ENCODE assay signal across 9 mouse cellular contexts in the genomic region with DNA sequence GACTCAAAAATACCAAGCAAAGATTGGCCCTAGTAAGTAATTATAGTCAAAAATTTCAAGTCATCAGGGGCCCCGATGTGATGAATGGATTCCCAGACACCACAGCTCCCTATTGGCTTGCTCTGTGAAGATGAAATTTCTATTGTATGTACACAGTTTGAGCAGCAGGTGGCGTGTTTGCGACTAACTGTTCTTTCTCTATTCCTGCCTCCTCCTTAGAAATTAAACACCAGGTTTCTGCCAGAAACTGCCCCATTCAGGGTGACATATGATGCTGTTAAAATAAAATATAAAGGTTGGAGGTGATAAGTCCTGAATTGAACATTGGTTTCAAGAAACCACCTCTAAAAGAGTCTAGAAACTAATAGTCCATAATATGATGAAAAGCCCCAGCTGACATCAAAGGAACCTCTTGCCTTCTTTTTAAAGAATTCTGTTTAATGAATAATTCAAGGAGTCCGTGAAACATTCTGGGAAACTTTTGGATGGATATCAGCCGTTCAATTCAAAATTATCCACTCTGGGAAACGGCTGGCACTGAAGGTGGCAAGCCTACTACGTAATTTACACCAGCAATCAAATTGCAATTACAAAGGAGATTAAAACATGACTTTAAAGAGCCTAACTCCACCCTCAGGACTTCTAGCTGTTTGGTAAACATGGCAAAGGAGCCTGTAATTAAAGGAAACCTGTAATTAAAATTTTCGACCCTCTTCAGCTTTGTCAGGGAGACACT.
DNase-seq lines count a peak whose midpoint lies in the region; ATAC-seq and TF ChIP-seq lines count a peak whose summit lies in the region.
"Had no signal": no experiment of that assay in that cellular context is flagged by ENCODE, and none has a peak within 500 bp of the region (broad histone marks: within the 10 kb centered on the region; RNA-seq: fewer than 3 reads in every experiment).

No protein-coding gene starts in this region.

- no peak overlapping the region for H3K27ac ChIP-seq in lung, embryonic 14.5 days (ENCODE audit: low read depth)
- H3K27ac ChIP-seq in forebrain, embryonic 16.5 days (ENCODE audit: low read length): no peak overlapping the region
- peak overlapping the region; percentile 60; the same call in 1 of the 2 replicates for H3K27ac ChIP-seq in left cerebral cortex, adult 2 months

- no peak overlapping the region for H3K4me3 ChIP-seq in lung, embryonic 14.5 days (ENCODE audit: low read depth, low read length)
- no peak overlapping the region for H3K4me3 ChIP-seq in forebrain, embryonic 16.5 days (replicated peaks; ENCODE audit: low read length)
- H3K4me3 ChIP-seq in left cerebral cortex, adult 2 months: no peak overlapping the region
- H3K4me3 ChIP-seq: myocyte had no signal

- peak; percentile 31 for DNase-seq in lung, embryonic 14.5 days
- no peak for DNase-seq in lung, postnatal 14 days
- peak; percentile 45 to 51 for DNase-seq in left cerebral cortex, adult 2 months (ENCODE audit: extremely low spot score in 1 of 2, low spot score in 2 of 2)
- peak; percentile 55 to 57 for DNase-seq in right cerebral cortex, adult 2 months (ENCODE audit: low spot score in 2 of 2)
- no peak for DNase-seq in urinary bladder, postnatal 4 days (ENCODE audit: low spot score in 2 of 2)
- DNase-seq in spleen, postnatal 10 days (ENCODE audit: low spot score in 2 of 2): no peak

- TF ChIP-seq CTCF in lung, embryonic 14.5 days (IDR thresholded peaks at IDR 0.05; ENCODE audit: low read depth): peak; percentile 23; the same call in 1 of the 2 replicates
- peak; percentile 70 for TF ChIP-seq CTCF in left cerebral cortex, adult 2 months (IDR thresholded peaks at IDR 0.05)

- H3K9ac ChIP-seq in lung, embryonic 14.5 days: no peak overlapping the region
- H3K9ac ChIP-seq in forebrain, embryonic 16.5 days (replicated peaks; ENCODE audit: low read depth, low read length): no peak overlapping the region

- H3K27me3 ChIP-seq in lung, embryonic 14.5 days (ENCODE audit: insufficient read depth, low read length): no peaks in the 10 kb centered on the region
- no peaks in the 10 kb centered on the region for H3K27me3 ChIP-seq in forebrain, embryonic 16.5 days (replicated peaks; ENCODE audit: control insufficient read depth, insufficient read depth, low read length)

- WGBS in lung, embryonic 14.5 days: 43% methylated on average over 8 of the region's 8 CpGs
- WGBS in forebrain, embryonic 16.5 days: 6% methylated on average over 8 of the region's 8 CpGs

- no peaks in the 10 kb centered on the region for H3K4me1 ChIP-seq in lung, embryonic 14.5 days (ENCODE audit: insufficient read depth)
- peaks cover 3% of the 10 kb centered on the region; the same call in 1 of the 2 replicates for H3K4me1 ChIP-seq in forebrain, embryonic 16.5 days (replicated peaks; ENCODE audit: control insufficient read depth, insufficient read depth, low read length)

- no peak for ATAC-seq in lung, embryonic 14.5 days (ENCODE audit: insufficient read depth)
- peak; percentile 86 for ATAC-seq in forebrain, embryonic 16.5 days
- ATAC-seq in CD4-positive, CD25-positive, alpha-beta regulatory T cell, adult 4 months: no peak

- intact Hi-C loops in left cerebral cortex, adult 2 months (cut with DNase I): loop anchor here (2.0 to 5.0 kb wide), 2 partner anchors 181 to 1092 kb away; no protein-coding TSS in a partner anchor

- no peaks in the 10 kb centered on the region for H3K36me3 ChIP-seq in lung, embryonic 14.5 days (ENCODE audit: insufficient read depth)
- no peaks in the 10 kb centered on the region for H3K36me3 ChIP-seq in forebrain, embryonic 16.5 days (ENCODE audit: control insufficient read depth, insufficient read depth)

- H3K4me2 ChIP-seq in lung, embryonic 14.5 days: no peak overlapping the region
- no peak overlapping the region for H3K4me2 ChIP-seq in forebrain, embryonic 16.5 days (ENCODE audit: low read length)

- H3K9me3 ChIP-seq in lung, embryonic 14.5 days (ENCODE audit: low read depth, low read length): no peaks in the 10 kb centered on the region
- H3K9me3 ChIP-seq in forebrain, embryonic 16.5 days (ENCODE audit: control insufficient read depth, low read length): no peaks in the 10 kb centered on the region

Comparison
In these comparisons a context has a peak if more than half of its experiments do, and no peak if none do; other contexts are left out.
1. DNase-seq: peak in lung, embryonic 14.5 days (single experiment), left cerebral cortex, adult 2 months (2 of 2) and right cerebral cortex, adult 2 months (2 of 2); none in lung, postnatal 14 days (single experiment), urinary bladder, postnatal 4 days (0 of 2) and spleen, postnatal 10 days (0 of 2).